Mouse (Mus musculus) embryonic facial prominence, embryonic 15.5 days (tissue): ENCODE measurements around the gene Hs3st1. TPM values are rescaled to one million over a fixed set of nuclear protein-coding genes. Genes with fewer than 3 reads are reported as not detected.

ENCODE experiments used
- ATAC-seq: fragments of 200-750 bp; cut with Nextera tagmentation; 2 replicates; pipeline ENCODE4 v1.8.0; 2017; ENCODE audit warnings: low read depth, moderate TSS enrichment; ENCODE audit not compliant: insufficient number of reproducible peaks, low FRiP score, low TSS enrichment
- H3K27ac ChIP-seq: fragments of 300-500 bp; sonication (generic); replicated peaks from 2 replicates; pipeline ENCODE4 v1.5.1; 2015; ENCODE audit warnings: mild to moderate bottlenecking, inconsistent platforms
- H3K27me3 ChIP-seq: fragments of 300-500 bp; sonication (generic); 2 replicates; pipeline ENCODE4 v1.6.1; 2015; ENCODE audit warnings: inconsistent platforms
- H3K36me3 ChIP-seq: fragments of 300-500 bp; sonication (generic); 2 replicates; pipeline ENCODE4 v1.6.1; 2015; ENCODE audit warnings: mild to moderate bottlenecking, inconsistent platforms
- H3K4me1 ChIP-seq: fragments of 300-500 bp; sonication (generic); 2 replicates; pipeline ENCODE4 v1.6.1; 2015; ENCODE audit warnings: inconsistent platforms
- H3K4me2 ChIP-seq: fragments of 300-500 bp; sonication (generic); replicated peaks from 2 replicates; pipeline ENCODE4 v1.6.1; 2015; ENCODE audit warnings: mild to moderate bottlenecking, inconsistent platforms
- H3K4me3 ChIP-seq: fragments of 300-500 bp; sonication (generic); replicated peaks from 2 replicates; pipeline ENCODE4 v1.5.1; 2015; ENCODE audit warnings: mild to moderate bottlenecking, inconsistent platforms
- H3K9ac ChIP-seq: fragments of 300-500 bp; sonication (generic); 2 replicates; pipeline ENCODE4 v1.6.1; 2015; ENCODE audit warnings: inconsistent platforms
- H3K9me3 ChIP-seq: fragments of 300-500 bp; sonication (generic); replicated peaks from 2 replicates; pipeline ENCODE4 v1.6.1; 2016; ENCODE audit warnings: inconsistent platforms
- WGBS: fragments of 180-500 bp; shearing (Covaris S2); methylation state at CpG from one replicate; pipeline ENCODE4 v1.1.7; 2015; 5-methylcytosine and 5-hydroxymethylcytosine counted together
- polyA plus RNA-seq: library from polyadenylated mRNA; unstranded; fragments of >200 nt; fragmentation: Nextera tagmentation; extraction: Ambion mirVana; gene quantifications from 2 replicates; pipeline ENCODE4 v1.2.1, GENCODE M21; 2015

Gene Hs3st1
- polyA plus RNA-seq, 1 experiment from 2014 or later = 22.1 TPM

GRCm38 (mm10) chr5:39620206-39620866 lies 134.9 kb downstream of the Hs3st1 start:
- no peak overlapping the region for H3K9ac ChIP-seq
- H3K36me3 ChIP-seq = no peaks in the 10 kb centered on the region
- 56% methylated on average over 3 of the region's 3 CpGs for WGBS
- H3K27ac ChIP-seq = no peak overlapping the region
- H3K27me3 ChIP-seq = no peaks in the 10 kb centered on the region
- H3K9me3 ChIP-seq = no peaks in the 10 kb centered on the region
- no peak overlapping the region for H3K4me3 ChIP-seq
- ATAC-seq = no peak
- peaks cover 17% of the 10 kb centered on the region for H3K4me1 ChIP-seq
- H3K4me2 ChIP-seq = no peak overlapping the region

GRCm38 (mm10) chr5:39617354-39617977 lies 137.8 kb downstream of the Hs3st1 start:
- Histone ChIP-seq H3K36me3 (0 out of 2 replicates have a peak, but pooled peaks cover 5% of the 10 kb centered on the region), H3K4me3 (no peak overlapping the region), H3K4me1 (no peaks in the 10 kb centered on the region), H3K9ac (no peak overlapping the region), H3K9me3 (no peaks in the 10 kb centered on the region), H3K27me3 (no peaks in the 10 kb centered on the region), H3K27ac (no peak overlapping the region), H3K4me2 (no peak overlapping the region)
- no peak for ATAC-seq
- 87% methylated on average over 2 of the region's 2 CpGs for WGBS

GRCm38 (mm10) chr5:39615202-39615601 lies 140.1 kb downstream of the Hs3st1 start:
- Histone ChIP-seq H3K27ac (no peak overlapping the region), H3K9me3 (no peaks in the 10 kb centered on the region), H3K4me1 (no peaks in the 10 kb centered on the region), H3K4me3 (no peak overlapping the region), H3K9ac (no peak overlapping the region), H3K4me2 (no peak overlapping the region), H3K27me3 (no peaks in the 10 kb centered on the region), H3K36me3 (0 out of 2 replicates have a peak, but pooled peaks cover 5% of the 10 kb centered on the region)
- 82% methylated on average over 7 of the region's 7 CpGs for WGBS
- ATAC-seq = no peak; the same call in 1 of the 2 replicates

GRCm38 (mm10) chr5:39613534-39613933 lies 141.7 kb downstream of the Hs3st1 start:
- Histone ChIP-seq H3K9ac (no peak overlapping the region), H3K27me3 (no peaks in the 10 kb centered on the region), H3K4me1 (no peaks in the 10 kb centered on the region), H3K4me3 (no peak overlapping the region), H3K4me2 (no peak overlapping the region), H3K27ac (no peak overlapping the region), H3K9me3 (no peaks in the 10 kb centered on the region), H3K36me3 (0 out of 2 replicates have a peak, but pooled peaks cover 5% of the 10 kb centered on the region)
- 58% methylated on average over 2 of the region's 2 CpGs for WGBS
- ATAC-seq = no peak

GRCm38 (mm10) chr5:39612240-39612639 lies 143.0 kb downstream of the Hs3st1 start:
- WGBS = 69% methylated on average over 2 of the region's 2 CpGs

GRCm38 (mm10) chr5:39608260-39608659 lies 147.0 kb downstream of the Hs3st1 start:
- no peak overlapping the region for H3K27ac ChIP-seq
- H3K4me3 ChIP-seq = no peak overlapping the region
- no peak for ATAC-seq
- H3K9ac ChIP-seq = no peak overlapping the region
- H3K4me1 ChIP-seq = no peaks in the 10 kb centered on the region
- H3K9me3 ChIP-seq = no peaks in the 10 kb centered on the region
- WGBS = 68% methylated on average over 1 of the region's 1 CpGs
- H3K27me3 ChIP-seq = no peaks in the 10 kb centered on the region
- H3K36me3 ChIP-seq = no peaks in the 10 kb centered on the region
- no peak overlapping the region for H3K4me2 ChIP-seq

More at GRCm38 (mm10) chr5:39612240-39612639, 143.0 kb downstream of the Hs3st1 start:
- H3K4me1 ChIP-seq = no peaks in the 10 kb centered on the region
- no peak overlapping the region for H3K4me2 ChIP-seq
- H3K4me3 ChIP-seq = no peak overlapping the region
- no peak overlapping the region for H3K9ac ChIP-seq
- H3K9me3 ChIP-seq = no peaks in the 10 kb centered on the region
- H3K27ac ChIP-seq = no peak overlapping the region
- no peak for ATAC-seq
- no peaks in the 10 kb centered on the region for H3K27me3 ChIP-seq
- H3K36me3 ChIP-seq = 0 out of 2 replicates have a peak, but pooled peaks cover 5% of the 10 kb centered on the region

- ATAC-seq = no peak
- H3K4me3 ChIP-seq = no peak overlapping the region
- no peak overlapping the region for H3K9ac ChIP-seq
- H3K27me3 ChIP-seq = no peaks in the 10 kb centered on the region
- no peaks in the 10 kb centered on the region for H3K4me1 ChIP-seq
- H3K9me3 ChIP-seq = no peaks in the 10 kb centered on the region
- WGBS = 23% methylated on average over 2 of the region's 2 CpGs
- no peaks in the 10 kb centered on the region for H3K36me3 ChIP-seq
- H3K4me2 ChIP-seq = no peak overlapping the region
- H3K27ac ChIP-seq = no peak overlapping the region
These were observed 160.5 kb downstream of the Hs3st1 start for GRCm38 (mm10) chr5:39594737-39595136.
